Comparison of ENCODE assay signal across 8 mouse cellular contexts in the genomic region with DNA sequence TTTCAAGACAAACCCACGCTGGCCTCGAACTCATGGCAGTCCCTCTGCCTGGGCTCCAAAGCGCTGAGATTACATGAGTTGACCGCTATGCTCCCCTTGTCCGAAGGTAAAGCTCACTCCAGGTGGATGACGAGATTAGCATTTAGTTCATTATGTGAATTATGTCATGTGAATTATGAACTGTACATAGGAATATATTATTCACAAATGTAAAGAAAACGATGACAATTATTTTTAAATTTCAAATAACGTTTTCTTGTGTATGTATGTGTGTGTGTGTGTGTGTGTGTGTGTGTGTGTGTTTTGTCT. TPM values are rescaled to one million over a fixed set of nuclear protein-coding genes. Genes with fewer than 3 reads are reported as not detected.
A peak's percentile ranks its signal among the peaks of the same experiment; 100 is the strongest.
DNase-seq lines count a peak whose midpoint lies in the region; ATAC-seq and TF ChIP-seq lines count a peak whose summit lies in the region.

No protein-coding gene starts in this region.

- H3K36me3 ChIP-seq in heart, embryonic 10.5 days = peaks cover 18% of the 10 kb centered on the region
- peaks cover 8% of the 10 kb centered on the region for H3K36me3 ChIP-seq in C2C12 (ENCODE audit: control insufficient read depth, insufficient read depth)
- H3K36me3 ChIP-seq in forebrain, embryonic 12.5 days (replicated peaks) = peaks cover 18% of the 10 kb centered on the region
- H3K36me3 ChIP-seq in liver, embryonic 13.5 days = peaks cover 30% of the 10 kb centered on the region

- H3K9ac ChIP-seq in forebrain, embryonic 12.5 days = 0 out of 2 replicates have a peak overlapping the region, but pooled peaks have one; percentile 21
- H3K9ac ChIP-seq in liver, embryonic 13.5 days = peak overlapping the region; percentile 66

- no peaks in the 10 kb centered on the region for H3K27me3 ChIP-seq in heart, embryonic 10.5 days (ENCODE audit: insufficient read depth, poor library complexity, severe bottlenecking)
- H3K27me3 ChIP-seq in C2C12 (ENCODE audit: control insufficient read depth, insufficient read depth, insufficient read length) = no peaks in the 10 kb centered on the region
- H3K27me3 ChIP-seq in forebrain, embryonic 12.5 days = no peaks in the 10 kb centered on the region
- no peaks in the 10 kb centered on the region for H3K27me3 ChIP-seq in liver, embryonic 13.5 days

- no peak for DNase-seq in heart, embryonic 10.5 days (ENCODE audit: low spot score)
- DNase-seq in heart, adult 8-10 months (ENCODE audit: low spot score) = no peak
- DNase-seq in liver, embryonic 13.5 days = no peak
- DNase-seq in embryo, embryonic 11 days = no peak
- DNase-seq in cerebellum, postnatal 25 days = no peak
- DNase-seq in gastrocnemius, adult 8-10 months (ENCODE audit: low spot score in 2 of 2) = no peak

- ATAC-seq in forebrain, embryonic 12.5 days (ENCODE audit: low FRiP score) = peak; percentile 60; the same call in 1 of the 2 replicates
- no peak; the same call in 1 of the 2 replicates for ATAC-seq in liver, embryonic 13.5 days (ENCODE audit: low read depth)

- no peak for TF ChIP-seq CTCF in C2C12 (IDR thresholded peaks at IDR 0.05; ENCODE audit: control insufficient read depth, insufficient read depth, insufficient read length)

- H3K4me3 ChIP-seq in heart, embryonic 10.5 days = peak overlapping the region; percentile 88
- peak overlapping the region; percentile 64 for H3K4me3 ChIP-seq in C2C12 (ENCODE audit: insufficient read depth, poor library complexity, severe bottlenecking)
- H3K4me3 ChIP-seq in forebrain, embryonic 12.5 days (replicated peaks) = peak overlapping the region; percentile 75
- peak overlapping the region; percentile 91 for H3K4me3 ChIP-seq in liver, embryonic 13.5 days (replicated peaks)

- peak overlapping the region; percentile 96 for H3K27ac ChIP-seq in heart, embryonic 10.5 days
- no peak overlapping the region for H3K27ac ChIP-seq in forebrain, embryonic 12.5 days
- H3K27ac ChIP-seq in liver, embryonic 13.5 days = peak overlapping the region; percentile 96

- peaks cover 14% of the 10 kb centered on the region for H3K79me2 ChIP-seq in C2C12 (ENCODE audit: control insufficient read depth, insufficient read depth)

- no peaks in the 10 kb centered on the region for H3K9me3 ChIP-seq in heart, embryonic 10.5 days
- no peaks in the 10 kb centered on the region for H3K9me3 ChIP-seq in forebrain, embryonic 12.5 days
- no peaks in the 10 kb centered on the region for H3K9me3 ChIP-seq in liver, embryonic 13.5 days (replicated peaks)

- WGBS in heart, embryonic 10.5 days = 7% methylated on average over 8 of the region's 8 CpGs
- WGBS in forebrain, embryonic 12.5 days = 2% methylated on average over 8 of the region's 8 CpGs
- WGBS in liver, embryonic 13.5 days (ENCODE audit: insufficient replicate concordance) = 1% methylated on average over 8 of the region's 8 CpGs

- H3K79me3 ChIP-seq in C2C12 (ENCODE audit: low read depth) = no peaks in the 10 kb centered on the region

- peak overlapping the region; percentile 60 for H3ac ChIP-seq in C2C12 (ENCODE audit: control insufficient read depth, insufficient read length, low read depth)

- peaks cover 21% of the 10 kb centered on the region for H3K4me1 ChIP-seq in heart, embryonic 10.5 days
- H3K4me1 ChIP-seq in forebrain, embryonic 12.5 days = peaks cover 11% of the 10 kb centered on the region
- H3K4me1 ChIP-seq in liver, embryonic 13.5 days (replicated peaks) = peaks cover 44% of the 10 kb centered on the region

- peak overlapping the region; percentile 85 for H3K4me2 ChIP-seq in forebrain, embryonic 12.5 days
- peak overlapping the region; percentile 81 for H3K4me2 ChIP-seq in liver, embryonic 13.5 days

TF ChIP-seq in C2C12, 6 proteins besides CTCF, POLR2A, EP300 and RAD21:
- TF ChIP-seq FOSL1 (IDR thresholded peaks at IDR 0.05; ENCODE audit: insufficient read depth, low read length, poor library complexity, severe bottlenecking) = no peak
- TF ChIP-seq MYOG (IDR thresholded peaks at IDR 0.05; ENCODE audit: control insufficient read depth, extremely low read depth, insufficient read length) = no peak
- TF ChIP-seq MYOD1 (IDR thresholded peaks at IDR 0.05; ENCODE audit: control insufficient read depth, insufficient read length, low read depth) = no peak
- no peak for TF ChIP-seq CEBPB (IDR thresholded peaks at IDR 0.05; ENCODE audit: low read depth)
- TF ChIP-seq USF1 (IDR thresholded peaks at IDR 0.05; ENCODE audit: low read depth) = no peak

RNA-seq across cellular contexts. Expression of gene Zfp39, which starts 0.3 kb away (rescaled TPM):
- polyA plus RNA-seq in heart, embryonic 10.5 days (2016; fragmentation: Nextera tagmentation; extraction: Ambion mirVana) = 3.9 and 5.4 TPM in 2 replicates
- total RNA-seq in heart, adult 8-10 months (2022) = 1 to 10 TPM; 3.0 to 4.5 (median 4.1) TPM
- 0.64 TPM for polyA plus RNA-seq in C2C12 (2012; fragmentation: generic; extraction: Trizol)
- 5.6 and 6.8 TPM in 2 replicates for polyA plus RNA-seq in forebrain, embryonic 12.5 days (2016; fragmentation: Nextera tagmentation; extraction: Ambion mirVana)
- 3.7 and 5.4 TPM in 2 replicates for polyA plus RNA-seq in liver, embryonic 13.5 days (2015; fragmentation: Nextera tagmentation; extraction: Ambion mirVana)
- 1 to 10 TPM; 2.6 to 4.8 (median 4.1) TPM for total RNA-seq in gastrocnemius, adult 8-10 months (2022)

RNA-seq across cellular contexts. Expression of gene Btnl10, which starts 13.3 kb away (rescaled TPM):
- not detected in 2 replicates for polyA plus RNA-seq in heart, embryonic 10.5 days (2016; fragmentation: Nextera tagmentation; extraction: Ambion mirVana)
- under 1 TPM in 1 of 4 experiments, not detected in 3; 0.09 TPM for total RNA-seq in heart, adult 8-10 months (2022)
- polyA plus RNA-seq in C2C12 (2012; fragmentation: generic; extraction: Trizol) = not detected
- 0.08 TPM in 1 of 2 replicates, not detected in the other for polyA plus RNA-seq in forebrain, embryonic 12.5 days (2016; fragmentation: Nextera tagmentation; extraction: Ambion mirVana)
- 11.2 and 12.5 TPM in 2 replicates for polyA plus RNA-seq in liver, embryonic 13.5 days (2015; fragmentation: Nextera tagmentation; extraction: Ambion mirVana)
- total RNA-seq in gastrocnemius, adult 8-10 months (2022) = not detected

RNA-seq across cellular contexts. Expression of gene Rnf187, which starts 34.4 kb away (rescaled TPM):
- 169 and 213 TPM in 2 replicates for polyA plus RNA-seq in heart, embryonic 10.5 days (2016; fragmentation: Nextera tagmentation; extraction: Ambion mirVana)
- 100 to 1,000 TPM; 165 to 184 (median 175) TPM for total RNA-seq in heart, adult 8-10 months (2022)
- polyA plus RNA-seq in C2C12 (2012; fragmentation: generic; extraction: Trizol) = 245 TPM
- polyA plus RNA-seq in forebrain, embryonic 12.5 days (2016; fragmentation: Nextera tagmentation; extraction: Ambion mirVana) = 403 and 431 TPM in 2 replicates
- 125 and 130 TPM in 2 replicates for polyA plus RNA-seq in liver, embryonic 13.5 days (2015; fragmentation: Nextera tagmentation; extraction: Ambion mirVana)
- 100 to 1,000 TPM in 2 of 4 experiments, 10 to 100 TPM in 2; 97.5 to 116 (median 100) TPM for total RNA-seq in gastrocnemius, adult 8-10 months (2022)

RNA-seq across cellular contexts. Expression of gene 2810021J22Rik, which starts 37.3 kb away (rescaled TPM):
- 4.1 and 8.1 TPM in 2 replicates for polyA plus RNA-seq in heart, embryonic 10.5 days (2016; fragmentation: Nextera tagmentation; extraction: Ambion mirVana)
- total RNA-seq in heart, adult 8-10 months (2022) = 1 to 10 TPM; 1.6 to 3.1 (median 1.9) TPM
- polyA plus RNA-seq in C2C12 (2012; fragmentation: generic; extraction: Trizol) = 2.2 TPM
- polyA plus RNA-seq in forebrain, embryonic 12.5 days (2016; fragmentation: Nextera tagmentation; extraction: Ambion mirVana) = 10.6 and 11.1 TPM in 2 replicates
- 2.3 and 3.0 TPM in 2 replicates for polyA plus RNA-seq in liver, embryonic 13.5 days (2015; fragmentation: Nextera tagmentation; extraction: Ambion mirVana)
- total RNA-seq in gastrocnemius, adult 8-10 months (2022) = 1 to 10 TPM; 1.2 to 2.5 (median 1.6) TPM

RNA-seq across cellular contexts. Expression of gene Hist3h2ba, which starts 44.4 kb away (rescaled TPM):
- polyA plus RNA-seq in heart, embryonic 10.5 days (2016; fragmentation: Nextera tagmentation; extraction: Ambion mirVana) = 4.8 and 9.8 TPM in 2 replicates
- total RNA-seq in heart, adult 8-10 months (2022) = 1 to 10 TPM in 3 of 4 experiments, not detected in 1; 1.3 to 1.4 (median 1.3) TPM
- 1.6 TPM for polyA plus RNA-seq in C2C12 (2012; fragmentation: generic; extraction: Trizol)
- polyA plus RNA-seq in forebrain, embryonic 12.5 days (2016; fragmentation: Nextera tagmentation; extraction: Ambion mirVana) = 185 and 187 TPM in 2 replicates
- 5.5 and 6.3 TPM in 2 replicates for polyA plus RNA-seq in liver, embryonic 13.5 days (2015; fragmentation: Nextera tagmentation; extraction: Ambion mirVana)
- total RNA-seq in gastrocnemius, adult 8-10 months (2022) = 1 to 10 TPM in 1 of 4 experiments, under 1 TPM in 1, not detected in 2; 0.52 to 1.2 TPM

Comparison
In these comparisons a context has a peak if more than half of its experiments do, and no peak if none do; other contexts are left out.
1. RNA of gene Btnl10, which starts 13.3 kb away (polyA plus RNA-seq): 11.2 to 12.5 TPM in liver, embryonic 13.5 days; 0.08 TPM in forebrain, embryonic 12.5 days, not detected in heart, embryonic 10.5 days and not detected in C2C12 (single experiment); every median in the first group is over 10 times any median in the second.
2. Peak in every context shown above with its lines, with median percentiles within 50 percentile points of each other: H3K4me3 ChIP-seq.